Mouse (Mus musculus) myocyte (in vitro differentiated cells): Measurements from ENCODE around the gene Dock4.

Experiments
- CEBPB ChIP-seq: IDR thresholded peaks from 2 replicates; pipeline ENCODE4 v1.6.1; 2011; ENCODE audit warnings: mild to moderate bottlenecking, moderate library complexity; ENCODE audit not compliant: poor library complexity, insufficient read depth, severe bottlenecking
- E2F4 ChIP-seq: IDR thresholded peaks from one replicate; pipeline ENCODE4 v1.6.1; 2011; ENCODE audit warnings: mild to moderate bottlenecking, control low read depth, moderate library complexity; ENCODE audit not compliant: insufficient read depth
- MAX ChIP-seq: IDR thresholded peaks from one replicate; pipeline ENCODE4 v1.6.1; 2011; ENCODE audit warnings: low read depth, mild to moderate bottlenecking, control low read depth
- MYOD1 ChIP-seq, 3 experiments: IDR thresholded peaks; one replicate each; pipeline ENCODE4 v1.6.1; 2011; ENCODE audit warnings: control low read depth in 2 of 3, low read depth in 2 of 3, mild to moderate bottlenecking in 2 of 3, moderate library complexity in 1 of 3; ENCODE audit not compliant: insufficient read length in 2 of 3, control insufficient read depth in 1 of 3
- MYOG ChIP-seq, 3 experiments: IDR thresholded peaks; one replicate each; pipeline ENCODE4 v1.6.1; 2011; ENCODE audit warnings: control low read depth in 2 of 3, low read depth in 2 of 3, mild to moderate bottlenecking in 2 of 3; ENCODE audit not compliant: insufficient read length in 2 of 3, control insufficient read depth in 1 of 3, insufficient read depth in 1 of 3
- POLR2A ChIP-seq: IDR thresholded peaks from one replicate; pipeline ENCODE4 v1.6.1; 2011; ENCODE audit warnings: low read depth, mild to moderate bottlenecking, control low read depth, moderate library complexity; ENCODE audit not compliant: insufficient read length
- POLR2AphosphoS2 ChIP-seq: IDR thresholded peaks from one replicate; pipeline ENCODE4 v1.6.1; 2011; ENCODE audit warnings: low read depth, control low read depth; ENCODE audit not compliant: insufficient read length
- REST ChIP-seq: IDR thresholded peaks from one replicate; pipeline ENCODE4 v1.6.1; 2011; ENCODE audit warnings: mild to moderate bottlenecking, control low read depth, moderate library complexity; ENCODE audit not compliant: insufficient read depth, insufficient read length
- TCF12 ChIP-seq: IDR thresholded peaks from one replicate; pipeline ENCODE4 v1.6.1; 2011; ENCODE audit warnings: mild to moderate bottlenecking, control low read depth; ENCODE audit not compliant: poor library complexity, insufficient read depth, severe bottlenecking
- TCF3 ChIP-seq: IDR thresholded peaks from one replicate; pipeline ENCODE4 v1.6.1; 2011; ENCODE audit warnings: low read depth, control low read depth; ENCODE audit not compliant: insufficient read length
- USF1 ChIP-seq: IDR thresholded peaks from one replicate; pipeline ENCODE4 v1.6.1; 2011; ENCODE audit warnings: low read depth, mild to moderate bottlenecking, control low read depth, moderate library complexity

DNA sequence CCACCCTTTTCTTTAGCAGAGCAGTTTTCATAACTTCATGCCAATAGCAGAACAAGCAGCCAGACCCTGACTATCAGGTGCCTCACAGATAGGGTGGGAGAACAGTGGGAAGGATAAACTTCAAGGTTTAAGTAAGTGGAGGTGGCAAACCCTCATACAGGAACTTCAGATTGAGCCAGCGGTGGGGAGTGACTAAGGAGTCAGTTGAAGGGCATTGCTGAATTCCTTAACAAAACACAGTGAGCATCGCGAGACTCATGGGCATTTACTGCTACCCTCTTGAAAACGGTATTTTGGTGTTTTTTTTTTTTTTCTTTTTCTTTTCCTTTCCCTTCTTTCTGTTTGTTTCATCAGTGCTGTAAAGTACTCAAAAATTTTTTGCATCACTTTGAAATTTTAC is 148.4 kb downstream of the Dock4 start:
- TF ChIP-seq POLR2A = no peak
- no peak for TF ChIP-seq MYOG (IDR thresholded peaks at IDR 0.05; ENCODE audit: control insufficient read depth in 1 of 3, insufficient read depth in 1 of 3, insufficient read length in 2 of 3, low read depth in 2 of 3)
- TF ChIP-seq MAX = no peak
- no peak for TF ChIP-seq MYOD1 (IDR thresholded peaks at IDR 0.05; ENCODE audit: control insufficient read depth in 1 of 3, insufficient read length in 2 of 3, low read depth in 2 of 3)
- no peak for TF ChIP-seq USF1
- TF ChIP-seq POLR2AphosphoS2 = no peak
- TF ChIP-seq CEBPB = no peak
- TF ChIP-seq E2F4 = no peak
- no peak for TF ChIP-seq TCF3
- no peak for TF ChIP-seq REST
- TF ChIP-seq TCF12 = no peak
